Mouse (Mus musculus): ENCODE measurements at regions not wholly inside any gene's neighbourhood (a gene's known extent, or its start where the extent isn't known, plus 50 kb on each side); places are given as distances from the start of the nearest gene placed in this dataset.
A peak's percentile ranks its signal among the peaks of the same experiment; 100 is the strongest.

GRCm38 (mm10) chr10:99679813-99680212 lies 79.6 kb downstream of the Csl start:
- no peaks in the 10 kb centered on the region for H3K36me3 ChIP-seq (replicated peaks)
- DNase-seq (ENCODE audit: extremely low spot score, low spot score): no peak
- H3K9me3 ChIP-seq: no peaks in the 10 kb centered on the region
- H3K4me1 ChIP-seq: peaks cover 32% of the 10 kb centered on the region
- WGBS: 88% methylated on average over 6 of the region's 6 CpGs
- H3K4me3 ChIP-seq: no peak overlapping the region
- H3K27me3 ChIP-seq (ENCODE audit: poor library complexity, severe bottlenecking): no peaks in the 10 kb centered on the region
- no peak overlapping the region for H3K27ac ChIP-seq

- Histone ChIP-seq H3K9me3 (no peaks in the 10 kb centered on the region), H3K4me3 (no peak overlapping the region), H3K27ac (0 out of 2 replicates have a peak overlapping the region, but pooled peaks have one; percentile 30), H3K27me3 (ENCODE audit: poor library complexity, severe bottlenecking) (no peaks in the 10 kb centered on the region), H3K4me1 (peaks cover 36% of the 10 kb centered on the region), H3K36me3 (replicated peaks) (no peaks in the 10 kb centered on the region)
- WGBS: 57% methylated on average over 4 of the region's 4 CpGs
- DNase-seq (ENCODE audit: extremely low spot score, low spot score): no peak
Observed at GRCm38 (mm10) chr10:99681932-99682331, 77.5 kb downstream of the Csl start.

- H3K27me3 ChIP-seq (ENCODE audit: poor library complexity, severe bottlenecking): no peaks in the 10 kb centered on the region
- WGBS: 87% methylated on average over 9 of the region's 9 CpGs
- no peaks in the 10 kb centered on the region for H3K9me3 ChIP-seq
- no peaks in the 10 kb centered on the region for H3K36me3 ChIP-seq (replicated peaks)
- DNase-seq (ENCODE audit: extremely low spot score, low spot score): no peak
- peaks cover 36% of the 10 kb centered on the region for H3K4me1 ChIP-seq
- H3K27ac ChIP-seq: no peak overlapping the region
- no peak overlapping the region for H3K4me3 ChIP-seq
Observed at GRCm38 (mm10) chr10:99682350-99682749, 77.1 kb downstream of the Csl start.

GRCm38 (mm10) chr10:99683310-99683709 lies 76.1 kb downstream of the Csl start:
- Histone ChIP-seq H3K27me3 (ENCODE audit: poor library complexity, severe bottlenecking) (no peaks in the 10 kb centered on the region), H3K9me3 (no peaks in the 10 kb centered on the region), H3K36me3 (replicated peaks) (no peaks in the 10 kb centered on the region), H3K4me3 (no peak overlapping the region), H3K27ac (no peak overlapping the region), H3K4me1 (peaks cover 36% of the 10 kb centered on the region)
- WGBS: 16% methylated on average over 3 of the region's 3 CpGs
- no peak for DNase-seq (ENCODE audit: extremely low spot score, low spot score)

GRCm38 (mm10) chr10:99685911-99686310 lies 73.5 kb downstream of the Csl start:
- no peak overlapping the region for H3K27ac ChIP-seq
- H3K4me1 ChIP-seq: peaks cover 35% of the 10 kb centered on the region
- no peaks in the 10 kb centered on the region for H3K36me3 ChIP-seq (replicated peaks)
- H3K9me3 ChIP-seq: no peaks in the 10 kb centered on the region
- WGBS: 57% methylated on average over 5 of the region's 5 CpGs
- no peak for DNase-seq (ENCODE audit: extremely low spot score, low spot score)
- H3K27me3 ChIP-seq (ENCODE audit: poor library complexity, severe bottlenecking): no peaks in the 10 kb centered on the region
- no peak overlapping the region for H3K4me3 ChIP-seq

- Histone ChIP-seq H3K4me1 (peaks cover 24% of the 10 kb centered on the region), H3K36me3 (replicated peaks) (no peaks in the 10 kb centered on the region), H3K9me3 (no peaks in the 10 kb centered on the region), H3K27me3 (ENCODE audit: poor library complexity, severe bottlenecking) (no peaks in the 10 kb centered on the region), H3K27ac (no peak overlapping the region), H3K4me3 (no peak overlapping the region)
- WGBS: 64% methylated on average over 4 of the region's 4 CpGs
- DNase-seq (ENCODE audit: extremely low spot score, low spot score): no peak
Observed at GRCm38 (mm10) chr10:99687011-99687410, 72.4 kb downstream of the Csl start.

- 69% methylated on average over 8 of the region's 8 CpGs for WGBS
Observed at GRCm38 (mm10) chr10:99697696-99698095, 61.8 kb downstream of the Csl start.

GRCm38 (mm10) chr10:99699498-99699897 lies 60.0 kb downstream of the Csl start:
- H3K9me3 ChIP-seq: no peaks in the 10 kb centered on the region
- WGBS: 49% methylated on average over 3 of the region's 3 CpGs
- H3K36me3 ChIP-seq (replicated peaks): no peaks in the 10 kb centered on the region
- no peak for DNase-seq (ENCODE audit: extremely low spot score, low spot score)
- no peak overlapping the region for H3K27ac ChIP-seq
- H3K4me3 ChIP-seq: no peak overlapping the region
- no peaks in the 10 kb centered on the region; the same call in 1 of the 2 replicates for H3K4me1 ChIP-seq
- H3K27me3 ChIP-seq (ENCODE audit: poor library complexity, severe bottlenecking): no peaks in the 10 kb centered on the region

More at GRCm38 (mm10) chr10:99697696-99698095, 61.8 kb downstream of the Csl start:
- Histone ChIP-seq H3K27ac (no peak overlapping the region), H3K36me3 (replicated peaks) (no peaks in the 10 kb centered on the region), H3K4me1 (no peaks in the 10 kb centered on the region; the same call in 1 of the 2 replicates), H3K9me3 (no peaks in the 10 kb centered on the region), H3K27me3 (ENCODE audit: poor library complexity, severe bottlenecking) (no peaks in the 10 kb centered on the region), H3K4me3 (no peak overlapping the region)
- DNase-seq (ENCODE audit: extremely low spot score, low spot score): no peak

GRCm38 (mm10) chr10:99700052-99700777 lies 59.2 kb downstream of the Csl start:
- no peak overlapping the region for H3K27ac ChIP-seq
- no peaks in the 10 kb centered on the region for H3K36me3 ChIP-seq (replicated peaks)
- no peak for DNase-seq (ENCODE audit: extremely low spot score, low spot score)
- no peaks in the 10 kb centered on the region for H3K9me3 ChIP-seq
- no peaks in the 10 kb centered on the region; the same call in 1 of the 2 replicates for H3K4me1 ChIP-seq
- WGBS: 72% methylated on average over 2 of the region's 2 CpGs
- H3K27me3 ChIP-seq (ENCODE audit: poor library complexity, severe bottlenecking): no peaks in the 10 kb centered on the region
- no peak overlapping the region for H3K4me3 ChIP-seq
